Mouse (Mus musculus) layer of hippocampus, adult 8-10 months (tissue): Measurements from ENCODE around the gene Gal3st2b. TPM values are rescaled to one million over a fixed set of nuclear protein-coding genes. Genes with fewer than 3 reads are reported as not detected.
A peak's percentile ranks its signal among the peaks of the same experiment; 100 is the strongest.
"Not testable (repeated sequence)": the region's sequence is repeated elsewhere in the genome, so short reads cannot be mapped to it uniquely, and the experiment has no call there.

ENCODE experiments used
- DNase-seq, 2 experiments: peaks; one replicate each; pipeline ENCODE4 v3.0.0; 2022; ENCODE audit warnings: low spot score in 2 of 2
- total RNA-seq, 4 experiments: library from RNA; stranded (reverse); gene quantifications; 2 replicates each; pipeline ENCODE4 v1.2.4; 2022

The Gal3st2b gene
- total RNA-seq: under 1 TPM; 0.34 to 0.87 (median 0.50) TPM

- DNase-seq: not testable (repeated sequence)
These were observed at the start of gene Gal3st2b for GRCm38 (mm10) chr1:93918011-93918410. Gal3st2b (plus strand) TSS chr1:93918311.

DNA sequence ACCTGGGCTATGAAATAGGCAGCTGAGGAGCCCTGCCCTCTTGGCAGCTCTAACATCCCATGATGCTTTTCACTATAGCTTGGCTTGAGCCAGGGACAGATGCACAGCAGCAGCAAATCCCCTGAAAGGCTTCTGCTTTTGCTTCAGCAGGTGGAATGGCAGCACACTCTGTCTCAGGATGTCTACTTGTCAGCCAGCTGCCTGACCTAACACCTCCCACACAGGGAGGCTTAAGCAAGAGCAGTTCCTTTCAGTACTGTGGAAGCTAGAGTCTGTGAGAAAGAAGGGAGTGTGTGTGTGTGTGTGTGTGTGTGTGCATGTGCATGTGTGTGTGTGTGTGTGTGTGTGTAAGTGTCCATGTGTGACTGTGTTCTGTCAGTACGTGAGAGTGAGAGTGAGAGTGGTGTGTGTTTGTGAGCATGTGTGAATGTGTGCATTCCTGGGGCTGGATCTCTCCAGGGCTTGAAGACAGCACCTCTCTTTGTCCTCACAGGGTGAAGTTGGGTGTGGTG is 46.5 kb upstream of the Gal3st2b start:
- DNase-seq: not testable (repeated sequence)

DNA sequence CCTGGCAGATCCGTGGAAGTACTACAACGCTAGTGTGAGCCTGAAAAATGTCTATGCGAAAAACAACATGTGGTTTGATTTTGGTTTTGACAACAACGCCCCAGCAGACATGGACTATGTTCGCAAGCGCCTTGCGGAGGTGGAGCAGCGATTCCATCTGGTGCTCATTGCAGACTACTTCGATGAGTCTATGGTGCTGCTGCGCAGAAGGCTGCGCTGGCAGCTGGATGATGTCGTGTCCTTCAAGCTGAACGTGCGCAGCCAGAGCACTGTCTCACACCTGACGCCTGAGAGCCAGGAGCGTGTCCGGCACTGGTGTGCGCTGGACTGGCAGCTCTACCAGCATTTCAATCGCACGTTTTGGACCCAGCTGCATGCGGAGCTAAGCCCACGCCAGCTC is 43.7 kb upstream of the Gal3st2b start:
- DNase-seq: peak in 1 of 2 experiments; percentile 24

DNA sequence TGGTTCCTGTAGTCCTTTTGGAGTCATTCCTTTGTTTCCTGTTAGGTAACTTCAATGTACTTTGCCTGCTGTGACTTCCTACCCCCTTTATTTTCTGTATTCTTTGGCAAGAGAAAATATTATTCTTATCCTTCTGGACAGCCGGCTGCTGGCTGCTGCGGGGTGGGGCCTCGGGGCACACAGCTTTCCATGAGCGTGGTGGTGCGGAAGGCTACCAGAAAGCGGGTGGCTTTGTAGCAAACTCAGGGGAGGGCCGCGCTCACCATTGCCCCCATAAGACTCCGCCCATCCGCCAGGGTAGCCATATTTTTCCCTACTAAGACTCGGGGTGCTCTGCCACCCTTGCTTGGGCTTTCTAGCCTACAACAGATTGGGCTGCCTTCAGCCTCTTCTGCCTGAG is 36.3 kb upstream of the Gal3st2b start:
- not testable (repeated sequence) for DNase-seq

DNA sequence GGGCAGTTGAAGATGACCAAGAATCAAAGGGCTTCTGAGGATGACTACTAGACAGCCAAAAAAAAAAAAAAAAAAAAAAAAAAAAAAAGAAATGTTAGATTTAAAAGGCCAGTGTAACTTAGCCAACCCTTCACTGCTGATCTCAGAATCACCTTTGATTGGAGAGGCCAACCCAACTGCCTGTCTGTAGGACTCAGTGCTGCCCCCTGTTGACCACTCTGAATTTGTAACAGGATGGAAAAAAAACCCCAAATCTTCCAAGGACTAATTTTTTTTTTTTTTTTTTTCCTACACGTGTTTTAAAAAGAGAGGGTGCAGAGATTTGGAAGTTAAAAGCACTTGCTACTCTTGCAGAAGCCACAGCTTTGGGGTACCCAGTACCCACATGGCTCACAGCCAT is 27.2 kb upstream of the Gal3st2b start:
- DNase-seq: not testable (repeated sequence)

DNA sequence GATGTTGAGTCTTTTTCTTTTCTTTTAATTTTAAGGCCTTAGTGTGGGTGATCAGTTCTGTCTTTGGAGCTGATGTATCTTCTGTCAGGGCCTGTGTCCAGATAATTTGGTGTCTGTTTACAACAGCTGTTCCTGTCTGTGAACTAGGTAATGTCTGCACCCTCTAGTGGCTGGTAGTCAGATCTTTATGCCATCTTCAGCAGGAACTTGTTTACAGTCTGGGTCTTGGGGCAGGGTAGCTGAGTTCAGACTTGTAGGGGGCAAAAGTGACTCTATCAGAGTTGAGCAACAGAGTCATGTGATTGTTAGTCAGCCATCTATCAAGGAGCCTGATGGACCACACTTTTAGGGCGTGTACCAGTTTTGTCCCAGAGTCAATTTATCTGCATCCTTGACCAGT is 20.7 kb upstream of the Gal3st2b start:
- not testable (repeated sequence) for DNase-seq

DNA sequence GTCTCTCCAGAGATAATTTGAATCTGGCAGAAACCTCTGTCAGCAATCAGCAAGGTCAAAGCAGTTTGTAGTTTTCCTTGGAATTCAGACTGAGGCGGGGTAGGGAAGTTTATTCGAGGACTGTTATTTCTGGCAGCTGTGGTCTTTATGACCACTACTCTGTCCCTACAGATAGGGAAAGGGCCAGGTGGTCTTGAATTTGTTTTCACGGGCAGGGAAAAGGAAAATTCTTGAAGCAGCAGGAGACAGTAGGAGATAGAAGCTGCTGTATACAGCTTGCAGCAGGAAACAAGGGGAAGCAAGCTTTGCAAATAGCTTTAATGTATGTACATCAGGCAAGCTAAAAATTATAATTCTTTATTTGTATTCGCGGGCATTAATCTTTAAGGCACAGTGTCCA is 16.8 kb upstream of the Gal3st2b start:
- not testable (repeated sequence) for DNase-seq

GRCm38 (mm10) chr1:93906690-93907089 is 11.4 kb upstream of the Gal3st2b start:
- not testable (repeated sequence) for DNase-seq

DNA sequence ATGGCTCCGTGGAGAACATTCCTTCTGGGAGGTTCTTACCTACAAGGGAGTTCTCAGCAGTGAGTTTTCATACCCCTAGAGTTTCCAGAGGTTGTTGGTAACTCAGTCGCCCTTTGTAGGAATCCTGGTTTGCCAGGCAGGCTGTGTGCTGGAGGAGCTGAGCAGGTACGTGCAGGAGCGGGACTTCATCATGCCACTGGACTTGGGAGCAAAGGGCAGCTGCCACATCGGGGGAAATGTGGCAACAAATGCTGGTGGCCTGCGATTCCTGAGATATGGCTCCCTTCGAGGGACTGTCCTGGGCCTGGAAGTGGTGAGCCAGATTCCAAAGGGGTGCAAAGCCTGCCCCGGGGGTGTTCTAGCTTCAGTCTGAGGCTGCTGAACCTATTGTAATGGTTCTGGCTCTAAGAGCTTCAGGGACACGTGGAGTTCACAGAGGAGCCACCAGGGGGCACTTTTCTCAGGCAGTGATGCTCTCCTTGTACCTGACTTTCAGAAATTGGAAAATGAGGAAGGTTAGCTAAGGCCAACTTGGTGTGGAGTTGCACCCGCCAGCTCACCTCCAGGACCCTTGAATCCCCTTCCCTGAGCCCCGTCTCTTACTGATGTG is 9.0 kb upstream of the Gal3st2b start:
- not testable (repeated sequence) for DNase-seq

DNA sequence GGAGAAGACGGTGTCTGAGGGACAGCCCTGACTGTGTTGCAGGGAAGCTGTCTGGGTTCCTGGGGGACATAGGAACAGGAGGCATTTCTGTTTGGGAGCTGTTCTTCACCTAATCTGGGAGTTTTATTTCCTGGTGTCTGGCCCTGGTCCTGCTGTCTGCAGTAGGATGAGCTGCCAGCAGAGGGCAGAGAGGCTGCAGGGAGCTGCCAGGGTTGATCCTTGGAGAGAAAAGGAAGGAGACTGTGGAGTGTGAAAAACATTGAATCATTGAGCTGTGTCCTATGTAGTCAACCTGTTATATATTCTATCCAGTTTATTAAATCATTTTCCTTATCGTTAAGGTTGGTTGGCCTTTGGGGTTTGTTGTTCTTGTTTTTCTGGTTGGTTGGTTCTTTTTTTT is 6.2 kb upstream of the Gal3st2b start:
- not testable (repeated sequence) for DNase-seq

- not testable (repeated sequence) for DNase-seq
These were observed 951 bp upstream of the Gal3st2b start for GRCm38 (mm10) chr1:93917160-93917559.

- DNase-seq: not testable (repeated sequence)
These were observed 664 bp downstream of the Gal3st2b start for GRCm38 (mm10) chr1:93918775-93919174.

DNA sequence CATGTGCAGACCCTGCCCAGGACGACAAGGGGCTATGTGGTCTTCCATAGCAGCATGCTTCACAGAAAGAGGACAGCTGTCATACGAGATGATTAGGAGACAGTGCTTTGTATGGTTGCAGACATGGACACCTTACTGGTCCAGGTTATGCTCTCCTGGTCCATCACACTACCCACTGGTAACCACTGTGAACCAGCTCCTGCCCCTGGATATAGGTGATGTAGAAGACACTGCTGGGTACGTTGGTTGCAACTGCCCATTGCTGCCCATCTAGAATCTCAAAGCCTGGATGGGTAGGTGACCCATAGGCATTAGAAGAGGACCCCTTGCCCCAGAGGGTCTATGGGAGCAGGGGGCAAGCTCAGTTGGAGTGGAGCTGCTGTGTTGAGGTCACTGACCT is 1.2 kb downstream of the Gal3st2b start:
- DNase-seq: not testable (repeated sequence)

- DNase-seq: not testable (repeated sequence)
These were observed 4.5 kb downstream of the Gal3st2b start for GRCm38 (mm10) chr1:93922609-93923008.

- DNase-seq: not testable (repeated sequence)
These were observed 5.0 kb downstream of the Gal3st2b start for GRCm38 (mm10) chr1:93923098-93923497.

- DNase-seq: not testable (repeated sequence)
These were observed 17.3 kb downstream of the Gal3st2b start for GRCm38 (mm10) chr1:93935378-93935777.

- DNase-seq: not testable (repeated sequence)
These were observed 19.7 kb downstream of the Gal3st2b start for GRCm38 (mm10) chr1:93937807-93938206.

GRCm38 (mm10) chr1:93938415-93938814 is 20.3 kb downstream of the Gal3st2b start:
- DNase-seq: not testable (repeated sequence)

DNA sequence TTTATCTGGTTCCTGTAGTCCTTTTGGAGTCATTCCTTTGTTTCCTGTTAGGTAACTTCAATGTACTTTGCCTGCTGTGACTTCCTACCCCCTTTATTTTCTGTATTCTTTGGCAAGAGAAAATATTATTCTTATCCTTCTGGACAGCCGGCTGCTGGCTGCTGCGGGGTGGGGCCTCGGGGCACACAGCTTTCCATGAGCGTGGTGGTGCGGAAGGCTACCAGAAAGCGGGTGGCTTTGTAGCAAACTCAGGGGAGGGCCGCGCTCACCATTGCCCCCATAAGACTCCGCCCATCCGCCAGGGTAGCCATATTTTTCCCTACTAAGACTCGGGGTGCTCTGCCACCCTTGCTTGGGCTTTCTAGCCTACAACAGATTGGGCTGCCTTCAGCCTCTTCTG is 31.0 kb downstream of the Gal3st2b start:
- not testable (repeated sequence) for DNase-seq

GRCm38 (mm10) chr1:93966489-93966888 is 48.4 kb downstream of the Gal3st2b start:
- DNase-seq: not testable (repeated sequence)

GRCm38 (mm10) chr1:93970380-93970779 is 52.3 kb downstream of the Gal3st2b start:
- DNase-seq: not testable (repeated sequence)

DNA sequence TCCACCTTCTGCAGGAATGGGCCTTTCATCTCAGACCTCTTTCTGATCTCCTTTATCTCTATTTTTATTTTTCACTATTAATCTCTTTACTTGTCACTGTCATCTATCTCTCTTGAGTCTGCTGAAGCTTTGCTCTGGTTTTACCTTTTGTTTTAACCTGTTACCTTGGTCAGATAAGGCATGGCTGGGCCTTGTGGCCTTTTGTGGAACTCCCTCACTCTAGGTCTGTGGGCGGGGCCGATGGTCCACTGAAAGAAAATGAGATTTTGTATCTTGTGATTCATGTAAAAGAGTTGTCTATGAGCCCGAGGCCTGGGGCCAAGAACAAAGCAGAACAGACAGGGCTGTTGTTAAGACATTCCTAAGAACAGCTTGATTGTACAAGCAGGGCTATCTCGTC is 52.7 kb downstream of the Gal3st2b start:
- DNase-seq: not testable (repeated sequence)

GRCm38 (mm10) chr1:93975764-93976163 is 57.7 kb downstream of the Gal3st2b start:
- DNase-seq: not testable (repeated sequence)
